Mouse (Mus musculus): ENCODE measurements at regions not wholly inside any gene's neighbourhood (a gene's known extent, or its start where the extent isn't known, plus 50 kb on each side); places are given as distances from the start of the nearest gene placed in this dataset.

DNA sequence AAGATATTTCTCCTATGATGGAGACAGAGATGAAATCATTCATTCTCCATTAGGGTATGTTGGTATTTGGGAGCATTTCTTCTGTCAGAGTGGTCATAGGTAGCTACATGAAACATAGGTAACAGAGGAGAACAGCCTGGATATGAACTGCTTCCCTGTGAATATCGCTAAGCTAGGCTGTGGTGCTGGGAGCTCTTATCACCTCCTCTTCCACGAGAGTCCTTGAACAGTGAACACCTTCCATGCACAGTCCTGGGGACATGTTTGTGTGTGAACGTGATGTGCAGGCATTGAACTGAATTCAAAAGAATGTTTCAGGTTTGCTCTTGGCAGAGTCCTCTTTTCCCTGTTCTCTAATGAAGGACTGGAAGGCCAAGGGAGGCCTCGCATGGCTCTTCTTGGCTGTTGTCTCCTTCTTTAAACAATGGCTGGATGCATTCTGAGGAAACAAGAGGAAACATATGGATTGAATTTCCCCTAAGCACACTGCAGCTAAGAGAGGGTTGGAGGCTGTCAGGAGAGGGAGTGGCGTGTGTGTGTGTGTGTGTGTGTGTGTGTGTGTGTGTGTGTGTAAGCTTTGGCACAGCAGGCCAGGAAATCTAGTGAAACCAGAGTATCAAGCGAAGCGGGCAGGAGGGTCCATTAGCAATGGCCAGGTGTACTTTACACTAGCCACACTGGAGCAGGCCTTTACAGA, 239.8 kb upstream of the Gm12728 start:
- TF ChIP-seq CTCF (IDR thresholded peaks at IDR 0.05; ENCODE audit: low read depth) (no peak), EP300 (optimal IDR thresholded peaks at IDR 0.05) (no peak)

All from stomach, postnatal 0 days (tissue).